Mouse (Mus musculus) cerebellum, adult 18-20 months (tissue): ENCODE results near the gene Hnrnpa3.

Source experiments
- DNase-seq, 2 experiments: peaks; one replicate each; pipeline ENCODE4 v3.0.0; 2021

Gene Hnrnpa3

DNA sequence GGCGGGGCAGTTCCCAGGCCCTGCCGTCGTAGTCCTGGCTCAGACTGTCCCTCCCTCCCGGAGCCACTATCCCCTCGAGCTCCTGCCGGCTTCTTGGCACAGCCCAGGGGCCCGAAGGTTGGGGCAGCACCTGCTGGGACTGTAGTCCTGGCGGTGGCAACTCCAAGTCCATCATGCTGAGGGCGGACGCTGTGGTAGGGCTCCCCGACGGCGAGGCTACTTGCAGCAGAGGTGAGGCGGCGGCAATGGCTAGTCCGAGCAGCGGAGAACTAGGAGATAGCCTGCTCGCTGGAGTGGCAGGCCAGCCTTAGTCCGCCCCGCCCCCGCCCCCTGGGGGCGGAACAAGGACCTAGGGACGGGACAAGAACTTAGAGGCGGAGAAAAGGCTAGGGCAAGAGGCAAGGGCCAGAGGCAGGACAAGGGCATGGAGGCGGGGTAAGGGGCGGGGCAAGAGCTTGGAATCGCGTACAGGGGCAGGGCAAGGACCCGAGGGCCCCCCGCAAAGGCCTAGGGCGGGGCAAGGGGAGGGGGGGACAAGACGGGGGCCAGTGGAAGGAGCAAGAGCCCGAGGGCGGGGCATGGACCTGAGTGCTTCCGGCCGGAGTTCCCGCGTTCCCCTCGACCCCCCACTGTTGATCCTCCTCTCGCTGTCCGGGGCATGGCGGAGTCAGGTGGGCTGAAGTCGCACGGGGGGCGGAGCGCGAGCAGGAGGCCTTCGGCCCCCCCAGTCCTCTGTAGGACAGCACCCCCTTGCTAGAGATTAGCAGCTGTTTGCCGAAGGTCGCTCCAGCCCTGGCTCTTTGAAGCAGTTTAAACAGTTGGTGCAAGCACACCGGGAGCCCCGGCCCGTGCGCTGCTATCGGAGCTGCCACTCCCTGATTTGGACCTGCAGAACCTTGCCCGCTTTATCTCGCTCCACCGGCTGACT is 45.4 kb downstream of the Hnrnpa3 start, which contains the start of gene Nfe2l2:
Gene Nfe2l2 (minus strand): TSS at position 408 of the 928 bp plus-strand sequence.
- peak; percentile 64 to 72 for DNase-seq

GRCm38 (mm10) chr2:75705162-75705752 is 46.2 kb downstream of the Hnrnpa3 start:
- no peak for DNase-seq

GRCm38 (mm10) chr2:75706435-75706834 is 47.4 kb downstream of the Hnrnpa3 start:
- no peak for DNase-seq

- DNase-seq = no peak
Observed at GRCm38 (mm10) chr2:75707420-75707819, 48.4 kb downstream of the Hnrnpa3 start.

GRCm38 (mm10) chr2:75713083-75713482 is 54.0 kb downstream of the Hnrnpa3 start:
- DNase-seq = no peak

DNA sequence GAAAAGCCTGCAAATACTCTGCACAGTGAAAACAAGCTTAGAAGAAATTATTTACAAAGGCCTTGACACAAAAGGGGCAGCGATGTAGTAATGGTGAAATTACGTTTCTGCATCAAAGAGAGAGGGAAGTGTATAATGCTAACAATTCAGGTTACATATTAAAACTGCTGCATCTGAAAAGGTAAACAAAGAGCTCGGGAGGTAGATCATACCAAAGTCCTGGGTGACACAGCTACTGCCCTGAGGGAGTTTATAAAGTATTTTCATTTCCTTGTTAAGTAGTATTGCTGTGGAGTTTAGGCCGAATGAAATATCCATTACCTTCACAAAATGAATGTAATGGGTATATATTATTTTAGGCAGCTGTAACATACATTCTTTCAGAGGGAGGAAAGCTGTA is 55.7 kb downstream of the Hnrnpa3 start:
- no peak for DNase-seq

GRCm38 (mm10) chr2:75716046-75717016 is 57.3 kb downstream of the Hnrnpa3 start:
- peak; percentile 53 to 72 for DNase-seq
